Mouse (Mus musculus) embryonic facial prominence, embryonic 15.5 days (tissue): ENCODE measurements around the gene Ttc23l. TPM values are rescaled to one million over a fixed set of nuclear protein-coding genes. Genes with fewer than 3 reads are reported as not detected.
"Not testable (repeated sequence)": the region's sequence is repeated elsewhere in the genome, so short reads cannot be mapped to it uniquely, and the experiment has no call there.

Source experiments
- ATAC-seq: fragments of 200-750 bp; cut with Nextera tagmentation; 2 replicates; pipeline ENCODE4 v1.8.0; 2017; ENCODE audit warnings: low read depth, moderate TSS enrichment; ENCODE audit not compliant: insufficient number of reproducible peaks, low FRiP score, low TSS enrichment
- H3K27ac ChIP-seq: fragments of 300-500 bp; sonication (generic); replicated peaks from 2 replicates; pipeline ENCODE4 v1.5.1; 2015; ENCODE audit warnings: mild to moderate bottlenecking, inconsistent platforms
- H3K27me3 ChIP-seq: fragments of 300-500 bp; sonication (generic); 2 replicates; pipeline ENCODE4 v1.6.1; 2015; ENCODE audit warnings: inconsistent platforms
- H3K36me3 ChIP-seq: fragments of 300-500 bp; sonication (generic); 2 replicates; pipeline ENCODE4 v1.6.1; 2015; ENCODE audit warnings: mild to moderate bottlenecking, inconsistent platforms
- H3K4me1 ChIP-seq: fragments of 300-500 bp; sonication (generic); 2 replicates; pipeline ENCODE4 v1.6.1; 2015; ENCODE audit warnings: inconsistent platforms
- H3K4me2 ChIP-seq: fragments of 300-500 bp; sonication (generic); replicated peaks from 2 replicates; pipeline ENCODE4 v1.6.1; 2015; ENCODE audit warnings: mild to moderate bottlenecking, inconsistent platforms
- H3K4me3 ChIP-seq: fragments of 300-500 bp; sonication (generic); replicated peaks from 2 replicates; pipeline ENCODE4 v1.5.1; 2015; ENCODE audit warnings: mild to moderate bottlenecking, inconsistent platforms
- H3K9ac ChIP-seq: fragments of 300-500 bp; sonication (generic); 2 replicates; pipeline ENCODE4 v1.6.1; 2015; ENCODE audit warnings: inconsistent platforms
- H3K9me3 ChIP-seq: fragments of 300-500 bp; sonication (generic); replicated peaks from 2 replicates; pipeline ENCODE4 v1.6.1; 2016; ENCODE audit warnings: inconsistent platforms
- WGBS: fragments of 180-500 bp; shearing (Covaris S2); methylation state at CpG from one replicate; pipeline ENCODE4 v1.1.7; 2015; 5-methylcytosine and 5-hydroxymethylcytosine counted together
- polyA plus RNA-seq: library from polyadenylated mRNA; unstranded; fragments of >200 nt; fragmentation: Nextera tagmentation; extraction: Ambion mirVana; gene quantifications from 2 replicates; pipeline ENCODE4 v1.2.1, GENCODE M21; 2015

Gene Ttc23l
- polyA plus RNA-seq, 1 experiment from 2014 or later, result not detected

GRCm38 (mm10) chr15:10566486-10566885 is 8.0 kb upstream of the Ttc23l start:
- Histone ChIP-seq H3K9me3 (no peaks in the 10 kb centered on the region), H3K4me2 (no peak overlapping the region), H3K27me3 (no peaks in the 10 kb centered on the region), H3K4me1 (no peaks in the 10 kb centered on the region), H3K4me3 (no peak overlapping the region), H3K9ac (no peak overlapping the region), H3K36me3 (peaks cover 47% of the 10 kb centered on the region), H3K27ac (no peak overlapping the region)
- WGBS, result 83% methylated on average over 7 of the region's 7 CpGs
- no peak for ATAC-seq

DNA sequence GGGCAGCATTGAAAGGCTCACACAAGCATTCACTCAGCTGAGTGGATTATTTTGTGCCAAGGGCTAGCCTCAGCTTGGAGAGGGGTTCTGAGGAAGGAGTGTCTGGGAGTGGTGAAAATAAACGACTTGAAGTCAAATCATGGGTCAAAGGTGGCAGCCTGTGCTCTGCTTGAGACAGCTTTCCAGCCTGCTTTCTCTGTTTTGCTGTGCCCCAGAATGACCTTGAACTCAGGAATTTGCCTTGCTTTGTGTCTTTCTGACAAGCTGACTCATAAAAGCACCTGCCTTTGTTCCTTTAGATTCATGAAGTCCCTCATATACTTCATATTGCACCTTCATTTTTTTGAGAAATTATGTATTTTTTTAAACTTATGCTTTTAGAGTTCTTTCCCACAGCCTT is 5.7 kb upstream of the Ttc23l start:
- Histone ChIP-seq H3K4me2 (no peak overlapping the region), H3K27me3 (no peaks in the 10 kb centered on the region), H3K4me1 (no peaks in the 10 kb centered on the region), H3K27ac (no peak overlapping the region), H3K4me3 (no peak overlapping the region), H3K36me3 (peaks cover 27% of the 10 kb centered on the region), H3K9me3 (no peaks in the 10 kb centered on the region), H3K9ac (no peak overlapping the region)
- ATAC-seq, result no peak
- 34% methylated on average over 1 of the region's 1 CpGs for WGBS

- Histone ChIP-seq H3K9ac (no peak overlapping the region), H3K36me3 (peaks cover 8% of the 10 kb centered on the region), H3K27me3 (no peaks in the 10 kb centered on the region), H3K4me3 (no peak overlapping the region), H3K27ac (no peak overlapping the region), H3K4me1 (no peaks in the 10 kb centered on the region), H3K4me2 (no peak overlapping the region), H3K9me3 (no peaks in the 10 kb centered on the region)
- ATAC-seq, result no peak
Observed at GRCm38 (mm10) chr15:10562281-10562680, 3.8 kb upstream of the Ttc23l start.

GRCm38 (mm10) chr15:10560005-10560404 is 1.5 kb upstream of the Ttc23l start:
- Histone ChIP-seq H3K9me3 (no peaks in the 10 kb centered on the region), H3K9ac (no peak overlapping the region), H3K36me3 (0 out of 2 replicates have a peak, but pooled peaks cover 2% of the 10 kb centered on the region), H3K27me3 (no peaks in the 10 kb centered on the region), H3K4me1 (no peaks in the 10 kb centered on the region), H3K4me3 (no peak overlapping the region), H3K27ac (no peak overlapping the region), H3K4me2 (no peak overlapping the region)
- no peak for ATAC-seq
- WGBS, result 93% methylated on average over 7 of the region's 7 CpGs

DNA sequence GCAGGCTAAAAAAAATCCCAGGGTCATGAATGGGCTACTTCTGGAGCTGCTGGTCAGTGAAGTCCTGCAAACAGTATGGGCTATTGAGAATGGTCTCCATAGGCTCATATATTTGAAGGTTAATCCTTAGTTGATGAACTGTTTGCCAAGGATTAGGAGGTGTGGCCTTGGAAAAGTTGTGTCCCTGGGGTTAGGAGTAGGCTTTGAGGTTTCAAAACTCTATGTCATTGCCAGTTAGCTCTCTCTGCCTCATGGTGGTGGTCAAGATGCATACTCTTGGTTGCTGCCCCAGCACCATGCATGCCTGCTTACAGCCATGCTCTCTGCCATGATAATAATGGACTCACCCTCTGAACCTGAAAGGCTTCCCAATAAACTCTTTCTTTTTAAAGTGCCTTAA is 4.1 kb downstream of the Ttc23l start:
- Histone ChIP-seq H3K4me2 (no peak overlapping the region), H3K4me1 (no peaks in the 10 kb centered on the region), H3K9me3 (no peaks in the 10 kb centered on the region), H3K27ac (no peak overlapping the region), H3K27me3 (no peaks in the 10 kb centered on the region), H3K4me3 (no peak overlapping the region), H3K36me3 (no peaks in the 10 kb centered on the region), H3K9ac (no peak overlapping the region)
- no peak for ATAC-seq

DNA sequence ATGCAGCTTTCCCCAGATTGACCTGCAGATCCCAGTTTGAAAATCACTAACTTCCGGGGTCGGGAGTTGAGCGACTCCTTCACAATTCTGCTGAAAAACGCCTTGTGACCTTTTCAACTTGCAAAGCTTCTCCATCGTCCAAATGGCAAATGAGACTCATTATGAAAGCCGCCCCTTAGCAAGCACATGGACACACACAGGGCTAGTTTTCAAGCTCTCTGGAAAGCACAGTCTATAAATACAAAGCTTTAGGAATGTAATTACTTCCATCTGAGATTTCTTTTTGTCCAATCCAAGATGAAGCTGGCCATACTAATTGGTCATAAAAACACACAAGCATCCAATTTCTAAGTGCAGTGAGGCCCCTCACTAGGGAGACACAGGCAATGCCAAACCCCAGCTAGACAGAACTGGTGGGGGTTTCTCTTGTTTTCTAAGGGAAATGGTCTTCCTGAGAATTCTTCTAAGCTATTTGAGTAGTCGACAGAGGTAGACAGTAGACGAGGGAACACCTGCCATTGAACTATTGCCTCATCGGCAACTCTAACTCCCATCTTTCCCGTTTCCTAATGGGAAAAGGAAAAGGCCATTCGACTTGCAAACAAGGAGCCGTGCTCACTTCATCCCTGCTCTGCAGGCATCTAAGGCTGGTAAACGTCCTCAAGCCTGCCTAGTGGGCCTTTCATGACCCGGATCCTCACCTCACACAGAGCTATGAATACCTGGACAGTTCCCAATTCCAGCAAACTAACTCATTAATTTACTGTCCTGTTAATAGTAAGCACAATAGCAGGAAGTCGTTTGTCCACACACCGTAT is 18.0 kb downstream of the Ttc23l start:
- Histone ChIP-seq H3K27me3 (no peaks in the 10 kb centered on the region), H3K4me3 (no peak overlapping the region), H3K9ac (no peak overlapping the region), H3K4me1 (peaks cover 12% of the 10 kb centered on the region), H3K36me3 (no peaks in the 10 kb centered on the region), H3K9me3 (no peaks in the 10 kb centered on the region), H3K27ac (peak overlapping the region; percentile 68), H3K4me2 (no peak overlapping the region)
- 49% methylated on average over 16 of the region's 16 CpGs for WGBS
- ATAC-seq, result peak; percentile 84

- H3K36me3 ChIP-seq, result no peaks in the 10 kb centered on the region
- H3K9ac ChIP-seq, result no peak overlapping the region
- peak overlapping the region; percentile 45 for H3K27ac ChIP-seq
- H3K9me3 ChIP-seq, result no peaks in the 10 kb centered on the region
- no peak overlapping the region for H3K4me2 ChIP-seq
- H3K4me1 ChIP-seq, result peaks cover 9% of the 10 kb centered on the region
- ATAC-seq, result no peak
- no peaks in the 10 kb centered on the region for H3K27me3 ChIP-seq
- no peak overlapping the region for H3K4me3 ChIP-seq
- 46% methylated on average over 7 of the region's 7 CpGs for WGBS
Observed at GRCm38 (mm10) chr15:10535969-10536368, 22.5 kb downstream of the Ttc23l start.

- WGBS, result 92% methylated on average over 5 of the region's 5 CpGs
- no peak for ATAC-seq
- H3K4me1 ChIP-seq, result 0 out of 2 replicates have a peak, but pooled peaks cover 2% of the 10 kb centered on the region
- no peak overlapping the region for H3K27ac ChIP-seq
- H3K27me3 ChIP-seq, result no peaks in the 10 kb centered on the region
- H3K36me3 ChIP-seq, result no peaks in the 10 kb centered on the region
- H3K9me3 ChIP-seq, result no peaks in the 10 kb centered on the region
- H3K4me2 ChIP-seq, result no peak overlapping the region
- H3K9ac ChIP-seq, result no peak overlapping the region
- H3K4me3 ChIP-seq, result no peak overlapping the region
Observed at GRCm38 (mm10) chr15:10534591-10534990, 23.9 kb downstream of the Ttc23l start.

DNA sequence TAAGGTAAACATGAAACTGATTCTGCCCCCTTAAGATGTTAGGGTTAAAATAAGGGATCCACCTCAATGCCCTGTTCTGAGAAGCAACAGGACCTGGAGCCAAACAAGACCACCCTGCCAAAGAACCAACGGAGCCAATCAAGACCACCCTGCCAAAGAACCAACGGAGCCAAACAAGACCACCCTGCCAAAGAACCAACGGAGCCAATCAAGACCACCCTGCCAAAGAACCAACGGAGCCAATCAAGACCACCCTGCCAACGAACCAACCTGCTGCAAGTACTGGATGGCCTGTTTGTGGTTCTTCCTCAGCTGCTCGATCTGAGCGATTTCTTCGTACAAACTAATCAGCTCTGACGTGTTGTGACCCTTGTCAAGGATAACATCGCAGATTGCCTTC is 25.1 kb downstream of the Ttc23l start:
- H3K4me2 ChIP-seq, H3K27me3 ChIP-seq, H3K4me1 ChIP-seq, H3K9ac ChIP-seq, H3K36me3 ChIP-seq, H3K9me3 ChIP-seq, ATAC-seq, H3K27ac ChIP-seq, H3K4me3 ChIP-seq: not testable (repeated sequence)
- 80% methylated on average over 10 of the region's 10 CpGs for WGBS

DNA sequence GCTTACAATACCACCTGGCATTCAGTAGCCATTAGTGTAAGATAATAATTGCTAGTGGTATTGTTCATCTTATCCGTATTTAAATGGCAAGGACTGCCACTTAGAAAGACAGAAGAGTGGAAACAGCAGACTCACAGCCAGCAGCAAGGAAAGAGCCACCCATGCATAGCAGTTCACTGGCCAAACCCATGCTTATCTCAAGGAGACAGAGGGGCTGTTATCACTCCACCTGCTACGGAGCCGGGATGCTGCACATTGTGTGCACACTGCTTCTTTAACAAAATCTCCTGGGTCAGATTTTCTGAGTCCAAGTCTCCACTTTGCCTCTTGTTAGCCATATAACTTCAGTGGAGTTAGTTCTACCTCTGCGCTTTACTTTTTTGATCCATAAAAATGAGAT is 27.1 kb downstream of the Ttc23l start:
- Histone ChIP-seq H3K9ac (no peak overlapping the region), H3K27me3 (no peaks in the 10 kb centered on the region), H3K36me3 (no peaks in the 10 kb centered on the region), H3K27ac (no peak overlapping the region), H3K9me3 (no peaks in the 10 kb centered on the region), H3K4me2 (no peak overlapping the region), H3K4me3 (no peak overlapping the region), H3K4me1 (no peaks in the 10 kb centered on the region)
- no peak for ATAC-seq
- 89% methylated on average over 4 of the region's 4 CpGs for WGBS

DNA sequence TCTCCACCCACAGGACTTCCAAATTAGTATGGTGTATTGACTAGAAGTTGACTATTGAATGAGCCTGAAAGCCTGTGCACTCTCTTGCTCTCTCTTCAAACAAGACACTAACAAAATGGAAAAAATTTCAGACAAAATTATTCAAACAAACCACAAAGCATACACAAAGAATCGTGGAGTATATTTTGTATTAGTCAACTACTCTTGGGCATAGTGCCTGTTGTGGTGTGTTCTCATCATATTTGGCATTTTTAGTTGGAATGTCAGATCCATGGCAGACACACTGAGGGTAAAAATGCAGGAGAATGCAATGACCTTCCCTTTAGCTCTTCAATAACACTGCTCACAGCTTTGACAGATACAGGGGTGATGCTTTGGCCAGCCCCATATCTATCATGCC is 32.6 kb downstream of the Ttc23l start:
- Histone ChIP-seq H3K4me3 (no peak overlapping the region), H3K9me3 (no peaks in the 10 kb centered on the region), H3K27ac (no peak overlapping the region), H3K27me3 (no peaks in the 10 kb centered on the region), H3K9ac (no peak overlapping the region), H3K4me1 (no peaks in the 10 kb centered on the region), H3K4me2 (no peak overlapping the region), H3K36me3 (no peaks in the 10 kb centered on the region)
- no peak for ATAC-seq
- WGBS, result 72% methylated on average over 1 of the region's 1 CpGs

DNA sequence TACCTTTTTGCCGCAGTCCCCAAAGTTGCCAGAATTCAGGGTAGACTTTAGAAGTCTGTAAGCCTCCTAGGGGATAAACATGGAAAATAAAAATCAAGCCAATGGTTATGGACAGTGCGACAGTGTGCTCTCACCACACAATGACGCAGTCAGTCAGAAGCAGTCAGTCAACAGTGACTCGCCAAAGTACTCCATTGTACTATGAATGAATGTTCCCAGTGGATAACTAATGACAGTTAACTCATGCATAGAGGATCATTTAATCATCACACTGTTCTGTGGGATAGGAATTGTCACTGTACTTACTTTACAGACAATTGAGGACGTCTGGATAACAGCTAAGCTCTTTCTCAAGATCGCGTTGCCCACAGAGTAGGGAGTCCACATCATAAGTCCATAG is 43.3 kb downstream of the Ttc23l start:
- no peaks in the 10 kb centered on the region for H3K4me1 ChIP-seq
- H3K9ac ChIP-seq, result no peak overlapping the region
- H3K27me3 ChIP-seq, result no peaks in the 10 kb centered on the region
- no peak overlapping the region for H3K4me3 ChIP-seq
- no peaks in the 10 kb centered on the region for H3K9me3 ChIP-seq
- no peak for ATAC-seq
- 84% methylated on average over 7 of the region's 7 CpGs for WGBS
- no peaks in the 10 kb centered on the region for H3K36me3 ChIP-seq
- H3K4me2 ChIP-seq, result no peak overlapping the region
- H3K27ac ChIP-seq, result no peak overlapping the region
